Mouse (Mus musculus): ENCODE results near the gene Cables2.
"Not testable (repeated sequence)": the region's sequence is repeated elsewhere in the genome, so short reads cannot be mapped to it uniquely, and the experiment has no call there.

Cables2 gene

DNA sequence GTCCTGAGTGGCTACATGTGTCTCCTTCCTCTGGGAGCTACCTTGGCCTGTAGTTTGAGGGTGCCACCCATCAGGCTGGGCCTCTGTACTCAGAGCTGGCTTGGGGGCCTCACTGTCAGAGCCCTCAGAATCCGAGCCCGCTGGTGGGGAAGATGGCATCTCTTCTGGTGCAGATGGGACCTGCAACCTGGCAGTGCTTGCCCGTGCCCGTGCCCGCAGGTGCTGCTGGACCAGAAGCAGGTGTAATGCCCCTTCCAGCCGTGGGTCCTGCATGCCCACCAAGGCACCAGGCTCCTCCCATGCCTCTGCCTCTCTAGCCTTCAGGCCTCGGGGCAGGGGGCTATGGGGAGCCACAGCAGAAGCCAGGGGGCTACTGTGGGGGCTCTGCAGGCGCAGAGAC is 6.0 kb upstream of the Cables2 start:
- no peak for DNase-seq (ENCODE audit: inconsistent age in 2 of 2, low spot score in 1 of 2)

DNA sequence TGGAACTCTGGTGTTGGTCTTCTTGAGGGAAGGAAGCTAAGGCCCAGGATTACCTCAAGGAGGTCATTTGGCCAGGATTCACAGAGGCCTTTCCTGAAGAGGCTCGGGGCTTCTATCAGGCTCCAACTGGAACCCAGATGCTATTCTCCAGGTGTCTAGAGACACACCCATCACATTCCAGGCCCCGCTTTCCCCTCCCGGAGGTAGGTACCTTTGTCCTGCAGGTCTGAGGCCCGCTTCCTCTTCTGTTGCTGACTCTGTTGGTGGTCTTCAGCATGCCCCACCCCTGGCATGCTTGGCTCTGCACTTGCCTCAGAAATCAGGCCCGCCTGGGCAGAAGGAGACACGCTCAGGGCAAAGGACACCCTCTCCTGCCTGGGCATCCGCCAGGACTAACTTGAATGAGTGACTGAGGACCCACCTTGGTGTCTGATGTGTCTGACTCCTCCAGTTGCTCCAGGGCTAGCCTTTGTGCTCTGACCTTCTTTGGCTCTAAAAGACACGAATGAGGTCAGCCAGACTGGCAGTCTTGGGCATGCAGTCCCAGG is 4.6 kb upstream of the Cables2 start:
- DNase-seq (ENCODE audit: inconsistent age in 2 of 2, low spot score in 1 of 2): no peak

DNA sequence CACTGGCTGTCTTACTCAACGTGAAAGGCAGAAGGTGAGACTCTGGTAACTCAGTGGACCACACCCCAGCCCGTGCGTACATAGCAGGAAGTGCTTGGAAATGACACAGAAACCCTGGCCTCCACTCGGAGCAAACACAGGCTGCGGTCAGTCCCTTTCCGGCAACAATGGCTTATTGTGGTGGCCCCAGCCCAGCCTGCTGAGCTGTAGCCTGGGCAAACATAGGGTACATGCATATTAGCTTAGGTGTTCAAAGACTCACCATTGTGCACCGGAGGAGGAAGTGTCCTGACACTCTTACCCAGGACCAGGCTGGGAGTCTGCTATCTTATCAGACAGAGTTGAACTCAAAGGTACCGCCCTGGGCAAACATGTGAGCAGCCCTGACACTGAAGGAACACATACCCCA is 3.6 kb upstream of the Cables2 start:
- DNase-seq (ENCODE audit: inconsistent age in 2 of 2, low spot score in 1 of 2): no peak

DNA sequence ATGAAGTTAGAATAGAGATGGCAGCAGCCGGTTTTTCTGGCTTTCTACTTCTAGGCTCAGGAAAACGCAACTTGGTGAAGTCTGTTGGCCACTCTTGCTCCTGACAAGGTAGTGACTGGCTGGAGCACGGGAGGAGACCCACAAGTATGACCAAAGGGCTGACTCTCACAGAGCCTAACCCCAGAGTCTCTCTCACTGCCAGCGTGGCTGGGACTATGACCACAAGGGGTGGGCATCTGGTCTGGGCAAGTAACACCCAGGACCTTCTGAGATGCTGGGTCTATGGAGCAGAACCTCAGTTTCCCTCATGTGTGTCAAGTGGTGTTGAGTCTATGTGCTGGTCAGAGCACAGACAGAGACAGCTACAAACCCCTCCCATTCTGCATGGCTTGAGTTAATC is 3.1 kb upstream of the Cables2 start:
- no peak for DNase-seq (ENCODE audit: inconsistent age in 2 of 2, low spot score in 1 of 2)

DNA sequence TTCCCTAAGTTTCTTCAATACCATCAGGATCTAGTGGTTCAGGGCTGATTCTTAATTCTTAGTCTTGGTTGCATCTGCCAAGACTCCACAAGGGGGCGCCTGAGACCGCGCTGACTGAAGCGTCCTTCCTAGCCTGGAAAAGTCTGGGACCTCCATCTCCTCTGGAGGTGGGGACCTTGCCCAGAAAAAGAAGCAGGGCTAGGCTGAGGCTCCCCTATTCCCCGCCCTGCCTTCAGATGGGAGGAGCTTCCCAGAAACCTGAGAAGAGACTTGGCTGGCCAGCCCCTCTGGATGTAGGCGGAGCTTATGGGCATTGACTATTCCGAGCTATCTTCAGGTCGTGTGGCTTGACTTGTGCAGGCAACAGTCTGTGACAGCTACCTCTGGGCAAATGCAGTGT is 2.5 kb upstream of the Cables2 start:
- peak; percentile 79 to 93 for DNase-seq (ENCODE audit: inconsistent age in 2 of 2, low spot score in 1 of 2)

DNA sequence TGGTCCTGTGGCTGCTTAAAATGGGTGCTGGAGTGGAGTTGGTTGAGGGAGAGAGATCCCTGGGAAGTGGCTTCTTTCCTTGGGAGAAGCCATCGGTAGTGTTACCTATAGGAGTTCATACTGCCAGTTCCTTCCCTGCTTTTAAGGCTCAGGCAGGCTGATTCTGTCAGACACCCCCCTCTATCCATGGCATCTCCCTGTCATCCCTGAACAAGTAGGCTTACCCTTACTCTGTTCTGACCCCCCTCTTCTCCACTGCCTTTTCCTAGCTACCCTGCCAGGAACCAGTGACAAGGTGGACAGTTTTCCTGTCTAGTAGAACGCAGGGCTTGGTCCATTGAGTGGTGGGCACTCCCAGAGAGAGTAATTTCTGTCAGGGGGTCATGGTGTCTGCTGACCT is 1.2 kb upstream of the Cables2 start:
- DNase-seq (ENCODE audit: inconsistent age in 2 of 2, low spot score in 1 of 2): peak in 1 of 2 experiments; percentile 52

DNA sequence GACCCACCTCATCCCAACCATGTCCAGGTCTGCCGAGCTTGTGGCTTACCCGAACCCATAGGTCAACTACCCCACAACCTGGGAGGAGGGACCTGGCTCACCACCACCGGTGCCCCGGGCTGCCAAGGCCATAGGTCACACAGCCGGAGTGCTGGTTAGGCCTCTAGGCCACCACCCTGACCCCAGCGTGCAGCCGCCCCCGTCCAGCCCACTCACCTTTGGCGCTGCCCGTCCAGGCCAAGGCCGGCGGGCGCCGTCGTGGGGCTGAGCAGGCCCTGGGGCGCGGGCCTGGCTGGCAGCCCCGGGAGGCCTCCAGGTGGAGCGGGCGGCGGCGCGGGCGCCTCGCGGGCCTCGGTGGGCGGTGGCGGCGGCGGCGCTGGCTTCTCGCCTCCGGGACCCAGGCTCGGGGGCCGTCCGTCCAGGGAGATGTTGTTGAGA is 393 bp downstream of the Cables2 start:
- no peak for DNase-seq (ENCODE audit: inconsistent age in 2 of 2, low spot score in 1 of 2)

DNA sequence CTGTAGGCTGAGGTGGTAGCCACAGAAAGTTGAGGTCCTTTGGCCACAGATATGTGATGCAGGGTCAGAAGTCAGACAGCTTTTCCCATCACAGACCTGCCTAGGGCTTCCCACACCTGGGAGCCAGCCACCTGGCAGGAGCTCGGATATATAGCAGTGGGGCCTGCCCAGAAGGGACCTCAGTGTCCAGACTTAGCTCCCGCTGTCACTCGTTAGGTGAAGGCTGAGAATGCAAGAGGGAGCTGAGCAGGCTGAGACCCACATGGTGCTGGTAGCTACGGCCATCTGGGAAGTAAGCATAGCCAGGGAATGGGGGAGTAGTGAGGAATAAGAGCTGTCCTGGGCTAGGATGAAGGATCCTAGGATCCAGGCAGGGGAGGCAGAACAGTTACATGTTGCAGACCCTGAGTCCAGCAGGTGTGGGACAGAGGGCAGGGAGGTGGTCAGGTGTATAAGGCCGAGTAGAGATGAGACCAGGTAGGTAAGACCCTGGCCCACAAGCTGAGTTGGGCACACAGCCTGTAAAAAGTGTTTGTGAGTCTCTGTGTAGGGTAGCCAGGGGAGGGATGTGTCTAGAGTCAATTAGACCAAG is 1.4 kb downstream of the Cables2 start:
- no peak for DNase-seq (ENCODE audit: inconsistent age in 2 of 2, low spot score in 1 of 2)

DNA sequence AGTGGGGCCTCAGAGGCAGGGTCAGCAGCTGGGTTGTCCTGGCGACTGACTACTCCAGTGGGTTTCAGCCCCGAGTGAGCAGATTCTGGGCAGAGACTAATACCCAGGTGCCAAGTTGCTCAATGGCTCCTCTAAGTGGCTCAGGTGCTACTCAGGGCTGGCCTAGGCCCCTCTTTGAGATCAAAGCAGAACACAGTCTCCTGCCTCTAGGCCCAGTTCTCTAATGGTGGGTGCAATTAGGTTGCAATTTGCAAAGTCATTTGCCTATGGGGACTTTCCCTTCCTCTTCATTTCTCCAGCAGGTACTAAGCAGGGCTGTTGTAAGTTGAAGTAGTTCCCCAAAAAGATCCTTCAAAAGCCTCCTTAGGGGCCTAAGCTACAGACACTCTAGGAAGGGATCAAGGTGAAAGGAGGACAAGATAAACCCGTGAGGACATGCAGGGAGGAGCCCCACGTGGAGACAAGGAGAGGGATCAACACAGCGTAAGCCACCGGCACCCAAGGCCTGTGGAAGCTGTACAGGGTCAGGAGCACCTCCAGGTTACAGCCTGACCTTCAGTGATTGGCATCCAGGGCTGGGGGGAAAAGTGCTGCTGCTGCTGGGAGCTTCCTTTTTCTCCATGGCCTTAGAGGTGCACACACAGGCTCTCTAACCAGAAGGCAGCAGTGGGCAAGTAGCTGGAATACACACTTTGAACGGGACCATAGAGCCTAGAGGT is 2.6 kb downstream of the Cables2 start:
- DNase-seq (ENCODE audit: inconsistent age in 2 of 2, low spot score in 1 of 2): peak in 1 of 2 experiments; percentile 55

DNA sequence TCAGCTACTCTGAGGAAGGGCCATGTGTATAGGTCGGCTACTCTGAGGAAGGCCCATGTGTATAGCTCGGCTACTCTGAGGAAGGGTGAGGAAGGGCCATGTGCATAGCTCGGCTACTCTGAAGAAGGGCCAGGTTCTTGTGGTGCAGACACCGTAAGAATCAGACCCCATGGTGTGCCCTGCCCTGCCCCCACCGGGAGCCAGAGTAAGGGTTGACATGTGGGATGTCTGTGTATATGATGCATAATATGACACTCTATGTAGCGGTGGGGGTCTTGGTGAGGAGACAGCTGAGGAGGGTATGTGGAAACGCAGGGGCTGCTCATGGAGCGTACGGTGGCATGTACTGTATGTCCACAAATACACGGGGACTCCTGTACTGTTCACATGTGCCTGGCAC is 4.0 kb downstream of the Cables2 start:
- DNase-seq (ENCODE audit: inconsistent age in 2 of 2, low spot score in 1 of 2): no peak

DNA sequence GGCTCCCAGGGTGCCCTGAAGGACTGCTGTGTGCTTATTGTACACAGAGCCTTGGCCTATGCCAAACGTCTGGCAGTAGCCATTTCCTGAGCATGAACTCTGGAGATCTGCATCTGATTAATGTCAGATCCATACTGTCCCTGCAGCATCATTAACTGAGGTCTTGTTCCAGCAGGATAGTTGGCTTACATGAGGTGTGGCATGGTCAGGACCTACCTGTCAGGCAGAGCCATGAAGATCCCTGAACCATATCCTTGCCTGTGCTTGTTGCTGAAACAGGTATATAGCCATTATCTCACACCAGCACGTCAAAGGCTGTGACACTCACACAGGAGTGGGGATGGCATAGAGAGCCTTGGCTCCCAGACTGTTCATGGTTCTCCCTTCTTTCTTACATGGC is 5.3 kb downstream of the Cables2 start:
- no peak for DNase-seq (ENCODE audit: inconsistent age in 2 of 2, low spot score in 1 of 2)

DNA sequence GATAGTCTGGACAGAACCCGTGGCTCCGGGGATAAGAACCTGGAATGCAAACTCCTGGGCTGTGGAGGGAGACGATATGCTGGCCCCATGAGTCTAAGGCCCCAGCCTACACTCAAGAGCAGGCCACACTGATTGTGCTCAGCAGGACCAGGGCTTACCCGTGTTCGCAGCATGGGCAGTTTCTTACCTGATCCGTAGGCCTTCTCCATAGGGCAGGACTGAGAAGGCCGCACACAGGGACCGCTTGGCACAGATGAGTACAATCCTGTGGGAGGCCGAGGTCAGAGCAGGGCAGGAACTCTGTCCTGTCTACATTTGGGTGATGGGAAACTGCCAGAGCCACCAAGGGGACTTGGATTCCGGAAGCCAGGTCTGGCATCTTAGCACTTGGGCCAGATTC is 10.4 kb downstream of the Cables2 start:
- DNase-seq (ENCODE audit: inconsistent age in 2 of 2, low spot score in 1 of 2): no peak

DNA sequence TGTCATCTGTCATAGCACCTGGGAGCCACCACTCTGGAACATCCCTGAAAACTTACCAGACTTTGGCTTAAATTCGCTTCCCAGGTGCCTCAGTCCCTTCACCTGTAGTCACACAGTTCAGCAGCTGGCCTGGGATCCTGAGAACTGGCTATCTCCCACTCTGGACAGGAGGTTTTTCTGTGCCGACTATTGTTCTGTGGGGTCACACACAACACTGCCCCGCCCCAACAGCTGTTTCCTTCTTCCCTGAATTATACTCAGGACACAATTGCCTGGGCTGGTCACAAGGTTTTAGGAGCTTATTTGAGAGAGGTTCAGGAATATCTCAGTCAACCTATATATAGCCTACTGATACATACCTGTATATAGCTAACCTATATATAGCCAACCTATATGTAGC is 10.9 kb downstream of the Cables2 start:
- DNase-seq (ENCODE audit: inconsistent age in 2 of 2, low spot score in 1 of 2): peak in 1 of 2 experiments; percentile 56

DNA sequence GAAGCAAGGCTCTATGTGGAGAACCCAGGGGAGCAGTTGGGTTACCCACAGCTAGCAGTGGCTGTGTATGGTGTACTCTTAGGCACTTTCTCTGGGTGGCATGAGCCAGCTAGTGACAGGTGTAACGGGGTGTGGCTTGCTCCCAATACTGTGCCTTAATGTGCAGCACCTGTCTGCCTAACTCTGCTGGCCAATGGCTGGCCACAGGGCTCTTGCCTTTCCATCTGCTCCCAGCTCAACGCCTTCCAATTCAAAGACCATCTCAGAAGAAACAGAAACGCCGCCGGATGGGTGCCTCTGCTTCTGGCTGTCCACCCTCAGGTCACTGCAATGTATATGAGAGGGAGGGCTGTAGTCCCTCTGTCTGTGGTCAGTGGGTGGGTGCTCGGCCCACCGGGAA is 11.4 kb downstream of the Cables2 start:
- DNase-seq (ENCODE audit: inconsistent age in 2 of 2, low spot score in 1 of 2): no peak

DNA sequence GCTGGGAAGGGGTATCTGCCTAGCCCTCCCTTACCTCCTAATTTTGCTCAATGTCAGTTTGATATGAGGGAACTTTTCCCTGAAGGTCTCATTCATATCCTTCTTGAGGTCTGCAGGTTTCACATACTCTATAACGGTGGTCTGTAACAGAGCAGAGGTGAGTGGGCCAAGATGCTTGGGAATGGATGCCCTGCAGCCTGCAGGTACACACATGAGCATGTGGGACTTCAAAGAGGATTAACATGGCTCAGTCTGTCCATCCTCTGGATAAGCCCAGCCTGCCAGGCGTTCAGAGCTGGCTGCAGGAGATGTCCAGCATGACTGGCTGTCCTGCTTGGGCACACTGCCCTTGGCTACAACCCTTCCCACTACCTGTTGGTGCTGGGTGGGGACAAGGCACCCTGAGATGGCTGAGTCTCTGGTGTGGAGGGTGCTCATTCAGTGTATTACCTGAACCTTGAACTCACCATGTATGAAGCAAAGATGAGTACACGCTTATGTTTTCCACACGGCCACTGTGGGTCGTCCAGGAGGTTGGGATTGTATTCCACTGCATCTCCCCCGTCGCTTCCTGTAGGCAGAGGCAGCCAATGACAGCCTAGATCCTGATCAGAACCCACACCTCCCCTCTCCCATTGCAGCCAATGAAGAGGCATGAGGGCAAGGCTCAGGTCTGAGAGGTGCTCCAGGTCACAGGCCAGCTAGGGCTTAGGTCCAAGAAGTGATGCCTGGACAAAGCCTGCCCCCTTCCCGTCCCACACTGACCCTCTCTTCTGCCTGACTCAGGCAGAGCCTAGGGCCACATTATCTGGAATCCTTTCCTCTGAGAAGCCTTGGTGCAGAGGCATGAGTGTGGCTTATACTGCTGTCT is 12.5 kb downstream of the Cables2 start:
- peak in 1 of 2 experiments; percentile 36 for DNase-seq (ENCODE audit: inconsistent age in 2 of 2, low spot score in 1 of 2)

DNA sequence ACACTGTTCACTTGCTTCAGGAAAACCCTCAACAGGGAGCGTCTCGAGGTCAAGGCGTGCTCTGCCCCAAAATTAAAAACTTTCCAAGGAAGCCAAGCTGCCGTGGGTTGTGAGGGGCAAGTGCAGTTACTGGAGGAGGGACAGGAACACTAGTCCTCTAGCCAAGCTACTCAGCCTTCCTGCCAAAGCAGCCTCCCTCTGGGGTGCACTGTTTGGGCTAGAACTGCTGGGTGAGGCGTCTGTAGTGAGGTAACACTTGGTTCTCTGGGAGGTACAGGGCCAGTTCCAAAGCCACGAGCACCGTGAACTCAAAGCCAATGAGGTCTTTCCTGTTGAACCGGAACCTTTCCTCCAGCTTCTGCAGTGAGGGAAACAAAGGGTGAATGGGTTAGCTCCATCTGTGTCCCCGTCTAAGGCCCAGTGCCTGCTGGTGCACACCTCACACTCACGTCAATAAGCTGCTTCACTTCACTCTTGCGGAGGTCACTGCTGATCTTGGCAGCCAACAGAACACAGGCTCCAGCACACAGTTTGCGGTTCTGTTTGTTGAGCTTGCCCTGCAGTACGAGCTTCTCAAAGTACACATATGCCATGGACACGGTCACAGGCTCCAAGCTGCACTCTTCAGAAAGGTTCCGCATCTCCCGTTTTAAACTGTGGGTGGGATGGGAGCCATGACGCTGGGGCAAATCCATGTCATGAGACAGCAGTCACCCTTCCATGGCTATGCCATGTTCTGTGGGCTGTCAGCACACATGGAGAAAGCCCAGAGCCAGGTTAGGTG is 13.3 kb downstream of the Cables2 start:
- peak in 1 of 2 experiments; percentile 52 for DNase-seq (ENCODE audit: inconsistent age in 2 of 2, low spot score in 1 of 2)

DNA sequence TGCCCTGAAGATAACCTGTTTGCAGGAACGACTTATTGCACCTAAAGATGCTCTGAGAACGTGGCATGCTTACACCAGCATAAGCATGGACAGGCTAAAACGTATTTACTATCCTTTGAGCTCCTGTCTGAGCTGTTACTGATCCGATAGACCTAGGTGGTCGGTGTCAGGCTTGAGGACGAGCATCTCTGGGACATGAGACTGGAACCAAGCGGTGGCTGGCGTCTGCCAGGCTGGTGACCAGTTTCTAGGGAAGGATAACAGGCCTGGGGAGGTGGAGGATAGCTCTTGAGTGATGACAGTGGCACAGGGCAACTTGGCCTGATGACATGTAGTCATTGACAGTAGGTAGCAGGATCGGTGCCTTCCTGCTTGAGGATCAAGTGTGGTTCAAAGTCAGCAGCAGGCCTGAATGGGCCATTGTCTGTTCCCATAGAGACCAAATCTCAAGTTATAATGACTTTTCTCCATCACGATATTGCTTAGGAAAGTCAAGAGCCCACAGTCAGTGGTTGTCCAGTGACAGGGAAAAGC is 14.3 kb downstream of the Cables2 start:
- not testable (repeated sequence) for DNase-seq (ENCODE audit: inconsistent age in 2 of 2, low spot score in 1 of 2)

DNA sequence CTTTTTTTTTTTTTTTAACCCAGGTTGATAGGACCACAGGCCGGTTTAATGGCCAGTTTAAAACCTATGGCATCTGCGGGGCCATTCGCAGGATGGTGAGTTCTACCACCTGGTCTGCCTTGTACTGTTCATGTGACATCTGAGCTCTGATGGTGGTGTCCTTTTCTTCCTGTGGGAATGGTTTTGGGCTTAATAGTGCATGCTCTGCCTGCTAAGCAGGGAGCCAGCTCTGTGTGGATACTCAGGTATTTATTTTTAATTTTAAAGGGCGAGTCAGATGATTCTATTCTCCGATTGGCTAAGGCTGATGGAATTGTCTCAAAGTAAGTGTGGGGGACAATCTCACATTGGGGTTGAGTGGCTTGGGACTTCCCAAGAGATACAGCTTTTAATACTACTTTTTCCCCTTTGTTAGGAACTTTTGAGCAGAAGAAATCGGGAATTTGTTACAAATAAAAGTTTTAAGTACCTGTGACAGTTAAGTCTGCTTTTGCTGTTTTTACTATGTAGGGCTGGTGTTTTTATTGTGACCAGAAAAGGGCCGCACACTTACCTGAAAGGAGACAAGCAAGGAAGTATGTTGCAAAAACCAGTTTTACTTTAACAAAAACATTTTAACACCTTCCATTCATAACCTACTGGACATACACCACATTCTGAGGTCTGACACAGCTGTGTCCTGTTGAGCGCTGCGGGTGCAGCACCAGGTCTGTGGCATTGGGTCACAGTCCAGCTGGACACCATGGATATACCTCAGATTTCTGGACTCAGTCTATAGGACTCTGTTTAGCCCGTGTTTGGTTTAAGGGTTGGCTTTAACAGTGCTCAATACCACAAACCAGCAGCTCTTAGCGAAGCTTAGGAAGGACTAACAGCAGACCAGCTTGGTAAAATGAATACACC is 15.1 kb downstream of the Cables2 start:
- no peak for DNase-seq (ENCODE audit: inconsistent age in 2 of 2, low spot score in 1 of 2)

DNA sequence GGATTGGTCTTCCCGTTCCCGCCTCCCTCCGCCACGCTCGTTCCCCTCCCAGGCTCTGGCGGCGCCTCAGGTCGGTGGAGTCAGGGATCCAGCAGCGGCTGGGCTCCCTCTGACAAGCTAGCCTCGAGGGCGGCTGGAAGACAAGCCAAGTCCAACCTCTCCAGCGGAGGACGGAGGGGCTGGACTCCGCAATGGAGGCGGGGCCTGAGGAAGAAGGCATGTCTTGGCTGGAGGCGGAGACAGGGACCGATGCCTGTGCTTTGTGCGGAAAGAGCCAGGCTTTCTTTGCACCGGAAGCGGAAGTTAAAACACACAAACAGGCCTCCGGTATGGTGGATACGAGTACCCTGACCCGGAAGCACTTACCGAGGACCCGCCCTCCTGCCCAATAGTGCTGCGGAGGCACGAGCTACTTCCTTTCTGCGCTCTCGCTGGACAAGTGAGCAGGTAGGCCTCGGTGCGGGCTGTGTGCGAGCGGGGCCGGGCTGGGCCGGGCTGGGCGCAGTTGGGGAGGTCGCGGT is 16.2 kb downstream of the Cables2 start, which contains the start of gene Rps21:
Rps21 (plus strand) TSS at position 377 of the 521 bp plus-strand sequence.
- DNase-seq (ENCODE audit: inconsistent age in 2 of 2, low spot score in 1 of 2): peak; percentile 99

All from adrenal gland, adult (tissue).